Mouse (Mus musculus) megakaryocyte, embryonic 14.5 days (primary cell): Measurements from ENCODE around the gene Haus8. TPM values are rescaled to one million over a fixed set of nuclear protein-coding genes. Genes with fewer than 3 reads are reported as not detected.
A peak's percentile ranks its signal among the peaks of the same experiment; 100 is the strongest.
"Not testable (repeated sequence)": the region's sequence is repeated elsewhere in the genome, so short reads cannot be mapped to it uniquely, and the experiment has no call there.

ENCODE experiments used
- H3K27me3 ChIP-seq: replicated peaks from 2 replicates; pipeline ENCODE3; 2012; ENCODE audit warnings: inconsistent platforms
- H3K36me3 ChIP-seq: replicated peaks from 2 replicates; pipeline ENCODE3; 2012; ENCODE audit warnings: low read length, inconsistent platforms, mixed read lengths
- H3K4me1 ChIP-seq: 2 replicates; pipeline ENCODE4 v1.6.1; 2012; ENCODE audit warnings: inconsistent platforms
- H3K4me3 ChIP-seq: replicated peaks from 2 replicates; pipeline ENCODE3; 2012; ENCODE audit warnings: moderate library complexity, mild to moderate bottlenecking, inconsistent platforms
- H3K9me3 ChIP-seq: 2 replicates; pipeline ENCODE4 v1.6.1; 2012; ENCODE audit warnings: inconsistent platforms
- FLI1 ChIP-seq: IDR thresholded peaks from 2 replicates; pipeline ENCODE4 v1.6.1; 2012; ENCODE audit warnings: low read length, inconsistent platforms, mixed read lengths
- GATA1 ChIP-seq: IDR thresholded peaks from 3 replicates; pipeline ENCODE4 v1.6.1; 2012; ENCODE audit warnings: mixed read lengths, low read length, inconsistent platforms, borderline replicate concordance
- polyA plus RNA-seq: library from polyadenylated mRNA; stranded (reverse); fragments of >175 nt; gene quantifications from 2 replicates; pipeline ENCODE4 v1.2.3, GENCODE M21; 2012; ENCODE audit warnings: low replicate concordance; ENCODE audit not compliant: insufficient read depth

The Haus8 gene
- polyA plus RNA-seq, 1 experiment = 14.0 TPM

DNA sequence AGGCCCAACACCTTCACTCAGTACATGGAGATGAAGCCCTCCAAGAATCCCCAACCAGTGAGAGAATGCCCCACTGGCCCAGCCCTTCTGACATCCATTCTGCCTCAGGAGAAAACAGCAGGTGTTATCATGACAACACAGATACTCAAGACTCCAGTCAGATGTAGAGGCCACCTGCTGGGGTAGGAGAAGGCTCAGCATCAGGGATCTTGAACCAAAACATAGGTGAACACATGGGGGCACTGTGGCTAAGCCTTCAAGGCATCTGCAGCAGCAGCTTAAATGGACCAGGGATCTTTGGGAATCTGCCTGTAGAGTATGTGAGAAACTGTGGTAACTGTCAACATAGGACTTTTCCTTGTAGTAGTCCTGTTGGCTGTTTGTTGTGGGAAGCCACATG lies 11.5 kb downstream of the Haus8 start:
- H3K4me3 ChIP-seq = no peak overlapping the region
- no peaks in the 10 kb centered on the region for H3K27me3 ChIP-seq
- peaks cover 7% of the 10 kb centered on the region for H3K4me1 ChIP-seq
- H3K36me3 ChIP-seq = peaks cover 52% of the 10 kb centered on the region
- no peaks in the 10 kb centered on the region for H3K9me3 ChIP-seq
- no peak for TF ChIP-seq GATA1
- TF ChIP-seq FLI1 = no peak

DNA sequence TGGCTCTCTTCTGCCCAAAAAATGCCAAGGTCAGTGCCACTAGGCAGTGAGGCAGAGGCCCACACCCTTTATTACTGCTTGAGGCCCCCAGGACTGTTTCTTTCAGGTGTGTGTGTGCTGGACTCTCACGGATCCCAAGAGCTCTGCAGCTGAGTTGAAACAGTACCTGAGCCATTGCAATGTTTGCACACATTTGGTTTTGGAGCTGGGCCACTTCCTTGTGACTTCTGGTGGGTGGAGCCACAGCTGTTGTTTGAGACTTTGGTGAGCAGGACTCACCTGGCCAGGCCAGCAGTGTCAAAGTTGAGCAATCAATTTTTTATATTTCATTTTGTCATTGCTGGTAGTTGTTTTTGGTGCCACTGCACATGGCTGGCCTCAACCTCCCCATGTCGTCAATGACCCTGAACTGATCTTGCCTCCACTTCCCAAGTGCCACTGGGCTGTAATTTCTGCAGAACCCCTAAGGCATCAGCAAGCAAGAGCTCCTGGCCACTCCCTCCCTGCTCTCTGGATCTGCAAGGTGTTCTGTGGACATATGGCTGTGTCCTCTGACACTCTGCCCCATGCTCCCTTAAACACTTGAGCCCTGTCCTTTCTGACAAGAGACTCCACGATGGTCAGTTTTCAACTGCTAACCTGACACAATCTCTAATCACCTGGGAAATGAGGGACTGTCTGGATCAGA lies 16.0 kb downstream of the Haus8 start:
- Histone ChIP-seq H3K9me3 (no peaks in the 10 kb centered on the region), H3K27me3 (no peaks in the 10 kb centered on the region), H3K4me3 (no peak overlapping the region), H3K4me1 (peaks cover 3% of the 10 kb centered on the region), H3K36me3 (peaks cover 70% of the 10 kb centered on the region)
- TF ChIP-seq FLI1 (no peak), GATA1 (no peak)

GRCm38 (mm10) chr8:71248203-71248602 lies 24.5 kb downstream of the Haus8 start:
- no peaks in the 10 kb centered on the region for H3K27me3 ChIP-seq
- no peak for TF ChIP-seq GATA1
- no peak for TF ChIP-seq FLI1
- H3K4me3 ChIP-seq = no peak overlapping the region
- no peaks in the 10 kb centered on the region for H3K9me3 ChIP-seq
- H3K4me1 ChIP-seq = no peaks in the 10 kb centered on the region; the same call in 1 of the 2 replicates
- H3K36me3 ChIP-seq = peaks cover 24% of the 10 kb centered on the region

DNA sequence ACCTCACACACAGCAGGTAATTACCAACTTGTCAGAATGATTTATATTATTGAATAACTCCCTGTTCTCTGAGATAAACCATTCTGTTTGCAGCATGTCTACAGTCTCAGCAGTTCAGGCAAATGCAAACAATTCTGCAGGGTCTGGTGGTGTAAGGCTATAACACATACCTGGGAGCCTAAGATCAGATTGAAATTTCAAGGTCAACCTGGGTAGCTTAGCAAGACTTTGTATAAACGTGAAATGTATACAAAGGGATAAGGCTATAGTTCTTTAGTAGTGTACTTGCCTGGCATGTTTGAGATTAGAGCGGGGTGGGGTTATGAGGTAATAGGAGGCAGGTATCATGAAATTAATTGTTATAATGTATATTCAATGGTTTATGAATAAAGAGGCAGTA lies 30.0 kb downstream of the Haus8 start:
- Histone ChIP-seq H3K9me3 (no peaks in the 10 kb centered on the region), H3K27me3 (no peaks in the 10 kb centered on the region), H3K4me3 (no peak overlapping the region), H3K36me3 (no peaks in the 10 kb centered on the region), H3K4me1 (no peaks in the 10 kb centered on the region; the same call in 1 of the 2 replicates)
- TF ChIP-seq GATA1 (no peak), FLI1 (no peak)

GRCm38 (mm10) chr8:71224560-71224959 lies 48.2 kb downstream of the Haus8 start:
- Histone ChIP-seq H3K36me3 (no peaks in the 10 kb centered on the region), H3K4me1 (no peaks in the 10 kb centered on the region), H3K4me3 (no peak overlapping the region), H3K27me3 (peaks cover 5% of the 10 kb centered on the region), H3K9me3 (peaks cover 4% of the 10 kb centered on the region; the same call in 1 of the 2 replicates)
- no peak for TF ChIP-seq GATA1
- no peak for TF ChIP-seq FLI1

GRCm38 (mm10) chr8:71214266-71214665 lies 58.5 kb downstream of the Haus8 start:
- not testable (repeated sequence) for H3K4me3 ChIP-seq, H3K27me3 ChIP-seq, H3K9me3 ChIP-seq, H3K4me1 ChIP-seq, H3K36me3 ChIP-seq

DNA sequence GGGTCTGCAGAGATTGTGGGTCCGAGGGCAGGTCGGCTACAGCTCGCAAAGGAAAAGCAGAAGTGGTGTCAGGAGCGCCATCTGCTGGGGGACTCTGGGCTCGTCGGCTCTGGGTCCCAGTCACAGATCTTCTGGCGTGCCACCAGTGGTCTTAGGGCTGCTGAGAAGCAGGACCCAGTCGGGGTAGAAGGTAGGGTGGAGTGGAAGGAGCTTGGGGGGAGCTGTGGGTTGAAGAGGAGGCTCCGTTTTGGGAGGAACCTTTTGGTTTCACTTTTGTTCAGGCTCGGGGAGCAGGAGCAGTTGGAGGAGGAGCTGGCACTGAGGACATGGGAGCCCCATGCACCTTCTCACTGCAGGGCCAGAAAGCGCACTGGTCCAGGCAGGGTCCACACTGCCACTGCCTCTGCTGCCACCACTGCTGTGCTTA lies 67.2 kb downstream of the Haus8 start:
- not testable (repeated sequence) for H3K27me3 ChIP-seq, H3K36me3 ChIP-seq, H3K9me3 ChIP-seq, H3K4me1 ChIP-seq
- peak overlapping the region; percentile 87 for H3K4me3 ChIP-seq

Other genes starting within 250 kb of the Haus8 start
- 63.5 and 70.1 TPM in 2 replicates for gene Myo9b, start 220 bp downstream of the Haus8 start, polyA plus RNA-seq
- gene Use1, start 93.9 kb upstream of the Haus8 start, polyA plus RNA-seq = 136 and 255 TPM in 2 replicates
- gene Ocel1, start 98.4 kb upstream of the Haus8 start, polyA plus RNA-seq = 79.6 and 103 TPM in 2 replicates
- gene Nr2f6, start 109.0 kb upstream of the Haus8 start, polyA plus RNA-seq = 20.8 and 45.4 TPM in 2 replicates
- 0.06 TPM in 1 of 2 replicates, not detected in the other for gene Ushbp1, start 122.9 kb upstream of the Haus8 start, polyA plus RNA-seq
- 62.3 and 94.3 TPM in 2 replicates for gene Babam1, start 123.9 kb upstream of the Haus8 start, polyA plus RNA-seq
- gene Ankle1, start 133.1 kb upstream of the Haus8 start, polyA plus RNA-seq = 3.3 and 6.3 TPM in 2 replicates
- gene Abhd8, start 190.7 kb upstream of the Haus8 start, polyA plus RNA-seq = 8.9 and 22.6 TPM in 2 replicates
- gene Mrpl34, start 192.0 kb upstream of the Haus8 start, polyA plus RNA-seq = 206 and 242 TPM in 2 replicates
- 346 and 1,390 TPM in 2 replicates for gene Dda1, start 196.3 kb upstream of the Haus8 start, polyA plus RNA-seq
- gene Ano8, start 213.0 kb upstream of the Haus8 start, polyA plus RNA-seq = 3.3 and 3.4 TPM in 2 replicates
- gene Gtpbp3, start 215.2 kb upstream of the Haus8 start, polyA plus RNA-seq = 17.4 and 21.7 TPM in 2 replicates
- gene Plvap, start 238.8 kb upstream of the Haus8 start, polyA plus RNA-seq = 4.0 and 6.0 TPM in 2 replicates